26 mouse cellular contexts compared by ENCODE assay signal in the genomic region with DNA sequence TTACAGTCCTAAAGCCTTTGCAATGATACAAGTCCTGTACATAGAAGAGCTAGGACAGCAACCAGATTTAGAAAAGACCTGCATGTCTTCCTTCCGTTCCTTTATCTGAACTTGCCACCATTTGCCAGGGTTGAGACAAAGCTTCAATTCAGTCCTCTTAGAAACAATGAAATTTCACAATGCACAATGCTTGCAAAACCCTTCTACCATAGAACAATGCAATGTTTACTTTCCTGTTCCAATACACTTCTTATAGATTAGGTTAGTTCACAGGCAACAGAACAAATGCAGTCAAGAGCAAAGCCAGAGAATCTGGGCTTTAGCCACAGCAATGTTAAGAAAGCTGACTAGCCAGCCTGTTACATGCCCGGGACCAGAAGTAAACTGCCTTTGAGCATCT. TPM values are rescaled to one million over a fixed set of nuclear protein-coding genes. Genes with fewer than 3 reads are reported as not detected.
"Had no signal": no experiment of that assay in that cellular context is flagged by ENCODE, and none has a peak within 500 bp of the region (broad histone marks: within the 10 kb centered on the region; RNA-seq: fewer than 3 reads in every experiment).

No protein-coding gene starts in this region.

- H3K27ac ChIP-seq: heart, embryonic 10.5 days; hindbrain, embryonic 10.5 days; hindbrain, embryonic 12.5 days; hindbrain, embryonic 14.5 days; intestine, embryonic 15.5 days; layer of hippocampus, adult 2 months; left cerebral cortex, adult 2 months; limb, embryonic 10.5 days; limb, embryonic 12.5 days had no signal

- H3K36me3 ChIP-seq: heart, embryonic 10.5 days; heart, embryonic 12.5 days; hindbrain, embryonic 10.5 days; hindbrain, embryonic 12.5 days; intestine, embryonic 15.5 days; limb, embryonic 10.5 days; limb, embryonic 12.5 days had no signal

- H3K4me2 ChIP-seq: heart, embryonic 12.5 days; hindbrain, embryonic 12.5 days; hindbrain, embryonic 14.5 days; intestine, embryonic 15.5 days; limb, embryonic 12.5 days had no signal

- H3K9ac ChIP-seq: heart, embryonic 12.5 days; hindbrain, embryonic 12.5 days; hindbrain, embryonic 14.5 days; intestine, embryonic 15.5 days; limb, embryonic 12.5 days had no signal

- H3K4me3 ChIP-seq: heart, embryonic 10.5 days; heart, embryonic 12.5 days; hindbrain, embryonic 10.5 days; hindbrain, embryonic 12.5 days; intestine, embryonic 15.5 days; layer of hippocampus, adult 2 months; left cerebral cortex, adult 2 months; limb, embryonic 10.5 days; limb, embryonic 12.5 days had no signal

- H3K9me3 ChIP-seq: heart, embryonic 10.5 days; heart, embryonic 12.5 days; hindbrain, embryonic 10.5 days; hindbrain, embryonic 12.5 days; intestine, embryonic 15.5 days; limb, embryonic 10.5 days; limb, embryonic 12.5 days had no signal

- ATAC-seq: hindbrain, embryonic 16.5 days; inflammation-experienced regulatory T-cells, adult 6 months; intestine, embryonic 15.5 days; intestine, postnatal 0 days had no signal

- H3K4me1 ChIP-seq: heart, embryonic 10.5 days; heart, embryonic 12.5 days; hindbrain, embryonic 10.5 days; hindbrain, embryonic 12.5 days; intestine, embryonic 15.5 days; limb, embryonic 10.5 days; limb, embryonic 12.5 days had no signal

- DNase-seq: gastrocnemius, postnatal 14 days; gastrocnemius, postnatal 36 days; heart, adult 18-20 months; heart, postnatal 10 days; heart, postnatal 4 days; kidney, adult 18-20 months; kidney, adult 8-10 months; kidney, postnatal 10 days; kidney, postnatal 25 days; kidney, postnatal 4 days; liver had no signal

- H3K27me3 ChIP-seq: heart, embryonic 12.5 days; hindbrain, embryonic 12.5 days; intestine, embryonic 15.5 days; limb, embryonic 12.5 days had no signal

RNA-seq across cellular contexts. Expression of a gene that starts 9.0 kb away (rescaled TPM):
- polyA plus RNA-seq: heart, embryonic 10.5 days; heart, embryonic 14.5 days; heart, embryonic 16.5 days; hindbrain, embryonic 10.5 days; hindbrain, embryonic 12.5 days; hindbrain, embryonic 14.5 days; hindbrain, embryonic 16.5 days; inflammation-experienced regulatory T-cells, adult 6 months; limb, embryonic 10.5 days; limb, embryonic 12.5 days had no signal
